Mouse (Mus musculus): ENCODE measurements around the gene Tmem92. TPM values are rescaled to one million over a fixed set of nuclear protein-coding genes. Genes with fewer than 3 reads are reported as not detected.

The Tmem92 gene
- polyA plus RNA-seq, 1 experiment from 2014 or later: not detected

Other genes starting within 250 kb of the Tmem92 start
- gene Rsad1, start 233.4 kb downstream of the Tmem92 start, polyA plus RNA-seq (2014; fragmentation: Nextera tagmentation; extraction: Ambion mirVana): 3.1 and 4.1 TPM in 2 replicates
- 0.53 and 0.55 TPM in 2 replicates for gene Chad, start 217.7 kb downstream of the Tmem92 start, polyA plus RNA-seq (2014; fragmentation: Nextera tagmentation; extraction: Ambion mirVana)
- 8.6 and 10.6 TPM in 2 replicates for gene Acsf2, start 180.8 kb downstream of the Tmem92 start, polyA plus RNA-seq (2014; fragmentation: Nextera tagmentation; extraction: Ambion mirVana)
- 191 and 206 TPM in 2 replicates for gene Lrrc59, start 152.9 kb downstream of the Tmem92 start, polyA plus RNA-seq (2014; fragmentation: Nextera tagmentation; extraction: Ambion mirVana)
- 133 and 141 TPM in 2 replicates for gene Mrpl27, start 128.9 kb downstream of the Tmem92 start, polyA plus RNA-seq (2014; fragmentation: Nextera tagmentation; extraction: Ambion mirVana)
- 52.6 and 55.9 TPM in 2 replicates for gene Eme1, start 128.7 kb downstream of the Tmem92 start, polyA plus RNA-seq (2014; fragmentation: Nextera tagmentation; extraction: Ambion mirVana)
- gene Xylt2, start 105.2 kb downstream of the Tmem92 start, polyA plus RNA-seq (2014; fragmentation: Nextera tagmentation; extraction: Ambion mirVana): 16.2 and 16.7 TPM in 2 replicates
- gene Gm11541, start 78.2 kb downstream of the Tmem92 start, polyA plus RNA-seq (2014; fragmentation: Nextera tagmentation; extraction: Ambion mirVana): 0.25 TPM in 1 of 2 replicates, not detected in the other
- gene Cdc34b, start 40.9 kb downstream of the Tmem92 start, polyA plus RNA-seq (2014; fragmentation: Nextera tagmentation; extraction: Ambion mirVana): not detected in 2 replicates
- 89.0 and 102 TPM in 2 replicates for gene Col1a1, start 153.5 kb upstream of the Tmem92 start, polyA plus RNA-seq (2014; fragmentation: Nextera tagmentation; extraction: Ambion mirVana)
- gene Hils1, start 184.9 kb upstream of the Tmem92 start, polyA plus RNA-seq (2014; fragmentation: Nextera tagmentation; extraction: Ambion mirVana): not detected in 2 replicates
- 0.60 and 0.70 TPM in 2 replicates for gene Sgca, start 193.6 kb upstream of the Tmem92 start, polyA plus RNA-seq (2014; fragmentation: Nextera tagmentation; extraction: Ambion mirVana)
- 14.4 and 14.8 TPM in 2 replicates for gene Ppp1r9b, start 208.3 kb upstream of the Tmem92 start, polyA plus RNA-seq (2014; fragmentation: Nextera tagmentation; extraction: Ambion mirVana)
- gene Samd14, start 227.2 kb upstream of the Tmem92 start, polyA plus RNA-seq (2014; fragmentation: Nextera tagmentation; extraction: Ambion mirVana): 34.1 and 35.6 TPM in 2 replicates